Mouse (Mus musculus) ES-Bruce4 (cell line): Measurements from ENCODE around the gene Acsl1. TPM values are rescaled to one million over a fixed set of nuclear protein-coding genes. Genes with fewer than 3 reads are reported as not detected.

Experiments used
- H3K27ac ChIP-seq: 2 replicates; pipeline ENCODE4 v1.5.1; 2012; ENCODE audit warnings: low read length, inconsistent platforms; ENCODE audit not compliant: insufficient read depth
- H3K27me3 ChIP-seq: 2 replicates; pipeline ENCODE4 v1.6.1; 2012; ENCODE audit warnings: mild to moderate bottlenecking, low read length, inconsistent platforms; ENCODE audit not compliant: control insufficient read depth, poor library complexity, insufficient read depth, severe bottlenecking
- H3K36me3 ChIP-seq: 2 replicates; pipeline ENCODE4 v1.6.1; 2012; ENCODE audit warnings: inconsistent platforms, mild to moderate bottlenecking, low read length, moderate library complexity; ENCODE audit not compliant: control insufficient read depth, poor library complexity, insufficient read depth, severe bottlenecking
- H3K4me1 ChIP-seq: one replicate; pipeline ENCODE4 v1.8.1; 2011; ENCODE audit warnings: low read length; ENCODE audit not compliant: control insufficient read depth, insufficient read depth
- H3K4me3 ChIP-seq: 2 replicates; pipeline ENCODE4 v1.5.1; 2011; ENCODE audit warnings: low read depth, mild to moderate bottlenecking, low read length
- H3K9ac ChIP-seq: 2 replicates; pipeline ENCODE4 v1.6.1; 2012; ENCODE audit warnings: low read depth, mild to moderate bottlenecking, inconsistent platforms; ENCODE audit not compliant: poor library complexity, severe bottlenecking
- H3K9me3 ChIP-seq: replicated peaks from 2 replicates; pipeline ENCODE4 v1.6.1; 2012; ENCODE audit warnings: mild to moderate bottlenecking, low read length, inconsistent platforms; ENCODE audit not compliant: control insufficient read depth, poor library complexity, insufficient read depth, severe bottlenecking
- CTCF ChIP-seq: IDR thresholded peaks from one replicate; pipeline ENCODE4 v1.8.1; 2011; ENCODE audit warnings: low read depth, low read length
- EP300 ChIP-seq: IDR thresholded peaks from 2 replicates; pipeline ENCODE4 v1.6.1; 2011; ENCODE audit warnings: low read depth, low read length; ENCODE audit not compliant: insufficient read depth
- POLR2A ChIP-seq: IDR thresholded peaks from one replicate; pipeline ENCODE4 v1.8.1; 2011; ENCODE audit warnings: low read length; ENCODE audit not compliant: insufficient read depth
- polyA plus RNA-seq: library from polyadenylated mRNA; stranded (reverse); fragments of >200 nt; gene quantifications from 2 replicates; pipeline ENCODE4 v1.2.4, GENCODE M21; 2011; ENCODE audit warnings: low read depth; ENCODE audit not compliant: missing spikeins, insufficient read depth, insufficient read length

Acsl1 gene
- polyA plus RNA-seq, 1 experiment = 18.8 TPM

GRCm38 (mm10) chr8:46539701-46540100 is 68.9 kb downstream of the Acsl1 start:
- Histone ChIP-seq H3K27me3 (no peaks in the 10 kb centered on the region), H3K36me3 (no peaks in the 10 kb centered on the region), H3K27ac (no peak overlapping the region), H3K4me3 (no peak overlapping the region), H3K9ac (no peak overlapping the region), H3K9me3 (no peaks in the 10 kb centered on the region), H3K4me1 (no peaks in the 10 kb centered on the region)
- no peak for TF ChIP-seq CTCF
- no peak for TF ChIP-seq EP300
- no peak for TF ChIP-seq POLR2A

GRCm38 (mm10) chr8:46543191-46543590 is 72.4 kb downstream of the Acsl1 start:
- H3K4me1 ChIP-seq = no peaks in the 10 kb centered on the region
- no peak overlapping the region for H3K27ac ChIP-seq
- TF ChIP-seq CTCF (no peak), POLR2A (no peak), EP300 (no peak)
- H3K4me3 ChIP-seq = no peak overlapping the region
- H3K27me3 ChIP-seq = no peaks in the 10 kb centered on the region
- no peak overlapping the region for H3K9ac ChIP-seq
- no peaks in the 10 kb centered on the region for H3K9me3 ChIP-seq
- no peaks in the 10 kb centered on the region for H3K36me3 ChIP-seq

- Histone ChIP-seq H3K4me1 (no peaks in the 10 kb centered on the region), H3K27me3 (no peaks in the 10 kb centered on the region), H3K27ac (no peak overlapping the region), H3K36me3 (no peaks in the 10 kb centered on the region), H3K4me3 (no peak overlapping the region), H3K9me3 (no peaks in the 10 kb centered on the region), H3K9ac (no peak overlapping the region)
- TF ChIP-seq CTCF = no peak
- TF ChIP-seq POLR2A = no peak
- TF ChIP-seq EP300 = no peak
These were observed 72.8 kb downstream of the Acsl1 start for GRCm38 (mm10) chr8:46543662-46544061.

DNA sequence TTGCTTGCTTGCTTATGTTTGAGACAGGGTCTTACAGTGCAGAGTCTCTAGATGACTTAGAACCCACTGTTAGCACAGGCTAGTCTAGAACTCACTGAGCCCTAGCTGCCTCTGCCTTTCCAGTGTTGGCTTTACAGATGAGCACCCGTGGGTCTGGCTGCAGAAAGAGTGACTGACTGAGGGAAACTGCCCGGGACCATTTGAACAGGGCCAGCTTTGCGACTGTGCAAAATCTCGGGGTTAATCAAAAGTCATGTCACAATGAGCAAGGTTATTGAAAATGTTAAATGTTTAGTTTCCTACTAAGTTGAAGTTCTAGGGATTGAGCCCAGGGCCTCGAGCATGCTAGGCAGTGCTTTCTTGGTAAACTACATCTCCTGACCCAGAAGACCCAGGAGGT is 75.0 kb downstream of the Acsl1 start:
- Histone ChIP-seq H3K36me3 (no peaks in the 10 kb centered on the region), H3K27me3 (no peaks in the 10 kb centered on the region), H3K4me1 (no peaks in the 10 kb centered on the region)

GRCm38 (mm10) chr8:46546431-46547176 is 75.8 kb downstream of the Acsl1 start:
- H3K4me1 ChIP-seq = no peaks in the 10 kb centered on the region
- no peak overlapping the region for H3K4me3 ChIP-seq
- TF ChIP-seq POLR2A (no peak), CTCF (no peak), EP300 (no peak)
- no peaks in the 10 kb centered on the region for H3K36me3 ChIP-seq
- H3K27me3 ChIP-seq = no peaks in the 10 kb centered on the region
- no peaks in the 10 kb centered on the region for H3K9me3 ChIP-seq
- H3K27ac ChIP-seq = no peak overlapping the region
- no peak overlapping the region for H3K9ac ChIP-seq

More for the DNA sequence above, 75.0 kb downstream of the Acsl1 start:
- H3K9ac ChIP-seq = no peak overlapping the region
- no peaks in the 10 kb centered on the region for H3K9me3 ChIP-seq
- no peak overlapping the region for H3K4me3 ChIP-seq
- no peak overlapping the region for H3K27ac ChIP-seq
- TF ChIP-seq POLR2A (no peak), EP300 (no peak)

DNA sequence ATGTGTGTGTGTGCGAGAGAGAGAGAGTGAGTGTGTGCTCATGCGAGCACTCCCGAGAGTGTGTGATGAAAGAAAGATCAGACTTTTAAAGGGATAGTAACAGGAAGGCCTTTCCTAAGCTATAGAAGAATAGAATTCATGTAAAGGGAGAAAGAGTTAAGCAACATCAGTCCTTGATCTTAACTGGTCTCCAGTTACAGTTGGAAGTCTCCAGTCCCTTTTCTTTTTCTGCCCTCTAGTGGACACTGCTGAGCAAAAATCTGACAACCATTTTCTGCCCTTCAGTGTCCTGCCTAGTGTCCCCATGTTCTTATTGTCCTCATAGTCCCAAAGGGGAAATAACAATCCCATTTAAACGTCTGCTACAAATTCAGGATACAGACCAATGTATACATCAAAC is 76.4 kb downstream of the Acsl1 start:
- H3K4me1 ChIP-seq = no peaks in the 10 kb centered on the region
- no peak overlapping the region for H3K9ac ChIP-seq
- H3K27me3 ChIP-seq = no peaks in the 10 kb centered on the region
- no peak for TF ChIP-seq EP300
- no peak for TF ChIP-seq CTCF
- no peak for TF ChIP-seq POLR2A
- no peaks in the 10 kb centered on the region for H3K36me3 ChIP-seq
- no peak overlapping the region for H3K27ac ChIP-seq
- H3K9me3 ChIP-seq = no peaks in the 10 kb centered on the region
- no peak overlapping the region for H3K4me3 ChIP-seq
